Mouse (Mus musculus) heart, postnatal 0 days (tissue): ENCODE data around the gene Wdr59.

ENCODE experiments used
- CTCF ChIP-seq: IDR thresholded peaks from 2 replicates; pipeline ENCODE4 v1.5.1; 2016; ENCODE audit warnings: antibody characterized with exemption, control low read depth, low read depth
- EP300 ChIP-seq: IDR thresholded peaks from 2 replicates; pipeline ENCODE4 v1.6.1; 2016; ENCODE audit warnings: antibody characterized with exemption, low read depth

GRCm38 (mm10) chr8:111571661-111572060 lies 49.8 kb upstream of the Wdr59 start:
- no peak for TF ChIP-seq CTCF
- no peak for TF ChIP-seq EP300
